Mouse (Mus musculus) testis, adult 2 months (tissue): ENCODE measurements around the gene Tspan5.

ENCODE experiments used
- CTCF ChIP-seq: fragments of 200-500 bp; IDR thresholded peaks from 2 replicates; pipeline ENCODE4 v1.5.1; 2012; ENCODE audit warnings: low read depth, mild to moderate bottlenecking, inconsistent platforms, low read length, moderate library complexity; ENCODE audit not compliant: control insufficient read depth, insufficient read depth, insufficient replicate concordance
- POLR2A ChIP-seq: fragments of 200-500 bp; IDR thresholded peaks from 2 replicates; pipeline ENCODE4 v1.6.1; 2012; ENCODE audit warnings: low read depth, mild to moderate bottlenecking, inconsistent platforms, low read length, moderate library complexity; ENCODE audit not compliant: control insufficient read depth

DNA sequence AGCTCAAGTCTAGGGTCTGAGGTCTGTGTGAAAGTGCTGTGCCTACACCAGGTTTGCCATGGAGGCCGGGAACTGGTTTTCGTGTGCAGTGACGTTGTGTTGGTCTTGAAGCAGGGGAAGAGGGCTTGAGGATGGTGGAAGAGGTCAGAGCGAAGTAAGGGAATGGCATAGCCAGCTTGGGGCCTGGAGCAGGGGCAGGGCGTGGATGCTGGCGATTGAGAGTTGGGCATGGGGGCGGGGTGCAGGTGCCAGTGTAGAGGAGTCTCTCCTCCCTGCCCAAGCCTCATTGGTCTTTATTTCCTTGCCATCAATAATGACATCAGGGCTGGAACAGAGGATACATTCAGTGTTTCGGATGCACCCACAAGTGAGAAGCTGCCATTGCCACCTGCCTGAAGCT, 67.5 kb downstream of the Tspan5 start:
- TF ChIP-seq CTCF, result no peak
- TF ChIP-seq POLR2A, result no peak
